Mouse (Mus musculus) midbrain, embryonic 15.5 days (tissue): Measurements from ENCODE around the gene Spatc1l. TPM values are rescaled to one million over a fixed set of nuclear protein-coding genes. Genes with fewer than 3 reads are reported as not detected.

Experiments
- polyA plus RNA-seq: library from polyadenylated mRNA; unstranded; fragments of >200 nt; fragmentation: Nextera tagmentation; extraction: Ambion mirVana; gene quantifications from 2 replicates; pipeline ENCODE4 v1.2.1, GENCODE M21; 2015

Spatc1l gene
- polyA plus RNA-seq, 1 experiment from 2014 or later = not detected

Other genes with a start within 250 kb of the Spatc1l start
- gene Dip2a, start 217.0 kb upstream of the Spatc1l start, polyA plus RNA-seq = 19.3 and 20.1 TPM in 2 replicates
- gene AC141477.1, start 121.8 kb upstream of the Spatc1l start, polyA plus RNA-seq = not detected in 2 replicates
- gene Pcnt, start 119.5 kb upstream of the Spatc1l start, polyA plus RNA-seq = 8.0 and 8.8 TPM in 2 replicates
- not detected in 2 replicates for gene 2610028H24Rik, start 113.2 kb upstream of the Spatc1l start, polyA plus RNA-seq
- 58.9 and 71.7 TPM in 2 replicates for gene Mcm3ap, start 93.3 kb upstream of the Spatc1l start, polyA plus RNA-seq
- 7.3 TPM in 2 replicates for gene Ybey, start 93.2 kb upstream of the Spatc1l start, polyA plus RNA-seq
- gene Lss, start 30.7 kb upstream of the Spatc1l start, polyA plus RNA-seq = 43.5 and 44.5 TPM in 2 replicates
- gene Ftcd, start 13.4 kb downstream of the Spatc1l start, polyA plus RNA-seq = 0.08 TPM in 1 of 2 replicates, not detected in the other
- gene Col6a2, start 61.4 kb downstream of the Spatc1l start, polyA plus RNA-seq = 17.0 and 19.1 TPM in 2 replicates
- 20.0 and 22.1 TPM in 2 replicates for gene Col6a1, start 163.9 kb downstream of the Spatc1l start, polyA plus RNA-seq